Mouse (Mus musculus): ENCODE results near the gene Scn5a. TPM values are rescaled to one million over a fixed set of nuclear protein-coding genes. Genes with fewer than 3 reads are reported as not detected.

The Scn5a gene
- polyA plus RNA-seq (2017; shearing (Covaris generic)), result not detected

GRCm38 (mm10) chr9:119578636-119579438, at the start of gene Scn5a:
TSS of gene Scn5a (minus strand) at chr9:119579016.

GRCm38 (mm10) chr9:119444738-119445429, 133.9 kb downstream of the Scn5a start, which contains the start of gene Exog:
TSS of gene Exog (plus strand) at chr9:119444943.

Other genes with a start within 250 kb of the Scn5a start
- 85.9 TPM for gene Acaa1a, start 239.3 kb downstream of the Scn5a start, polyA plus RNA-seq (2017; shearing (Covaris generic))
- 56.9 TPM for gene Myd88, start 237.6 kb downstream of the Scn5a start, polyA plus RNA-seq (2017; shearing (Covaris generic))
- gene Xylb, start 221.6 kb downstream of the Scn5a start, polyA plus RNA-seq (2017; shearing (Covaris generic)), result 0.53 TPM
- gene Slc22a14, start 213.5 kb downstream of the Scn5a start, polyA plus RNA-seq (2017; shearing (Covaris generic)), result not detected
- gene Acvr2b, start 176.9 kb downstream of the Scn5a start, polyA plus RNA-seq (2017; shearing (Covaris generic)), result not detected
- 10.0 TPM for gene Exog, start 134.1 kb downstream of the Scn5a start, polyA plus RNA-seq (2017; shearing (Covaris generic))
- gene Scn10a, start 140.3 kb upstream of the Scn5a start, polyA plus RNA-seq (2017; shearing (Covaris generic)), result not detected
- gene Scn11a, start 246.4 kb upstream of the Scn5a start, polyA plus RNA-seq (2017; shearing (Covaris generic)), result 0.11 TPM